Mouse (Mus musculus) hindbrain, embryonic 14.5 days (tissue): ENCODE results near the gene Nprl3. TPM values are rescaled to one million over a fixed set of nuclear protein-coding genes. Genes with fewer than 3 reads are reported as not detected.

Source experiments
- ATAC-seq: fragments of 200-750 bp; cut with Nextera tagmentation; 2 replicates; pipeline ENCODE4 v1.8.0; 2017; ENCODE audit warnings: moderate number of reproducible peaks, mild to moderate bottlenecking, moderate TSS enrichment, moderate library complexity; ENCODE audit not compliant: low FRiP score
- DNase-seq: peaks from one replicate; pipeline ENCODE4 v3.0.0-alpha.2; 2015; ENCODE audit warnings: low spot score
- H3K27ac ChIP-seq: fragments of 300-500 bp; sonication (generic); 2 replicates; pipeline ENCODE4 v1.5.1; 2014; ENCODE audit warnings: mild to moderate bottlenecking, moderate library complexity
- H3K27me3 ChIP-seq: fragments of 300-500 bp; sonication (generic); 2 replicates; pipeline ENCODE4 v1.6.1; 2014; ENCODE audit warnings: mild to moderate bottlenecking, low read length, mixed read lengths; ENCODE audit not compliant: control insufficient read depth, insufficient read depth
- H3K36me3 ChIP-seq: fragments of 300-500 bp; sonication (generic); replicated peaks from 2 replicates; pipeline ENCODE4 v1.6.1; 2014; ENCODE audit not compliant: control insufficient read depth, insufficient read depth
- H3K4me1 ChIP-seq: fragments of 300-500 bp; sonication (generic); replicated peaks from 2 replicates; pipeline ENCODE4 v1.6.1; 2014; ENCODE audit warnings: antibody characterized with exemption, low read length, mixed read lengths; ENCODE audit not compliant: control insufficient read depth, insufficient read depth
- H3K4me2 ChIP-seq: fragments of 300-500 bp; sonication (generic); replicated peaks from 2 replicates; pipeline ENCODE4 v1.6.1; 2014; ENCODE audit warnings: mild to moderate bottlenecking, moderate library complexity
- H3K4me3 ChIP-seq: fragments of 300-500 bp; sonication (generic); replicated peaks from 2 replicates; pipeline ENCODE4 v1.5.1; 2014; ENCODE audit warnings: mild to moderate bottlenecking, low read length
- H3K9ac ChIP-seq: fragments of 300-500 bp; sonication (generic); 2 replicates; pipeline ENCODE4 v1.6.1; 2014
- H3K9me3 ChIP-seq: fragments of 300-500 bp; sonication (generic); 2 replicates; pipeline ENCODE4 v1.6.1; 2016; ENCODE audit warnings: low read length; ENCODE audit not compliant: control insufficient read depth
- WGBS: fragments of 180-500 bp; shearing (Covaris S2); extraction: QIAGEN DNeasy Blood & Tissue Kit; methylation state at CpG from one replicate; pipeline ENCODE4 v1.1.7; 2014; 5-methylcytosine and 5-hydroxymethylcytosine counted together
- polyA plus RNA-seq: library from polyadenylated mRNA; unstranded; fragments of >200 nt; fragmentation: Nextera tagmentation; extraction: Ambion mirVana; gene quantifications from 2 replicates; pipeline ENCODE4 v1.2.1, GENCODE M21; 2014

Nprl3 gene
- polyA plus RNA-seq, 1 experiment from 2014 or later = 35.3 TPM

- Histone ChIP-seq H3K4me3 (no peak overlapping the region), H3K9me3 (no peaks in the 10 kb centered on the region), H3K27me3 (peaks cover 26% of the 10 kb centered on the region), H3K4me1 (peaks cover 34% of the 10 kb centered on the region), H3K4me2 (peak overlapping the region; percentile 99; the same call in 1 of the 2 replicates), H3K27ac (no peak overlapping the region), H3K36me3 (no peaks in the 10 kb centered on the region; the same call in 1 of the 2 replicates), H3K9ac (no peak overlapping the region)
- ATAC-seq (no peak), DNase-seq (no peak)
- WGBS = 70% methylated on average over 4 of the region's 4 CpGs
Observed at GRCm38 (mm10) chr11:32223297-32223967, 44.1 kb downstream of the Nprl3 start.

- Histone ChIP-seq H3K4me1 (peaks cover 33% of the 10 kb centered on the region), H3K36me3 (no peaks in the 10 kb centered on the region), H3K27ac (no peak overlapping the region), H3K27me3 (peaks cover 26% of the 10 kb centered on the region), H3K4me2 (peak overlapping the region; percentile 99), H3K9ac (peak overlapping the region; percentile 78), H3K4me3 (peak overlapping the region; percentile 66), H3K9me3 (no peaks in the 10 kb centered on the region)
- 6% methylated on average over 21 of the region's 21 CpGs for WGBS
- DNase-seq (peak; percentile 38), ATAC-seq (no peak)
Observed at GRCm38 (mm10) chr11:32222570-32223194, 44.8 kb downstream of the Nprl3 start.

GRCm38 (mm10) chr11:32221951-32222409 lies 45.5 kb downstream of the Nprl3 start, which contains the start of gene Rhbdf1:
Gene Rhbdf1, minus strand, starts transcription at chr11:32222300.
- H3K27ac ChIP-seq = peak within 1 kb of the TSS; percentile 78
- ATAC-seq (no peak), DNase-seq (peak; percentile 44)
- no peaks in the 10 kb centered on the region for H3K9me3 ChIP-seq
- H3K36me3 ChIP-seq = no peaks in the 10 kb centered on the region
- under 1% methylated on average over 46 of the region's 72 CpGs for WGBS
- peaks cover 26% of the 10 kb centered on the region for H3K4me1 ChIP-seq
- H3K27me3 ChIP-seq = peaks cover 26% of the 10 kb centered on the region
- H3K9ac ChIP-seq = peak within 1 kb of the TSS; percentile 78
- H3K4me2 ChIP-seq = peak within 1 kb of the TSS; percentile 99
- peak within 1 kb of the TSS; percentile 66 for H3K4me3 ChIP-seq

- Histone ChIP-seq H3K27me3 (peaks cover 26% of the 10 kb centered on the region), H3K4me3 (peak overlapping the region; percentile 66), H3K36me3 (no peaks in the 10 kb centered on the region), H3K9me3 (no peaks in the 10 kb centered on the region), H3K4me1 (peaks cover 20% of the 10 kb centered on the region), H3K4me2 (peak overlapping the region; percentile 99), H3K27ac (peak overlapping the region; percentile 78), H3K9ac (peak overlapping the region; percentile 78)
- DNase-seq (no peak), ATAC-seq (peak; percentile 43)
- 1% methylated on average over 38 of the region's 46 CpGs for WGBS
Observed at GRCm38 (mm10) chr11:32221225-32221950, 46.1 kb downstream of the Nprl3 start.

GRCm38 (mm10) chr11:32220607-32221224 lies 46.8 kb downstream of the Nprl3 start:
- H3K9me3 ChIP-seq = no peaks in the 10 kb centered on the region
- peaks cover 16% of the 10 kb centered on the region for H3K4me1 ChIP-seq
- 40% methylated on average over 10 of the region's 10 CpGs for WGBS
- peaks cover 26% of the 10 kb centered on the region for H3K27me3 ChIP-seq
- H3K36me3 ChIP-seq = no peaks in the 10 kb centered on the region
- H3K4me2 ChIP-seq = peak overlapping the region; percentile 99
- peak overlapping the region; percentile 66 for H3K4me3 ChIP-seq
- DNase-seq = no peak
- ATAC-seq = peak; percentile 21
- H3K27ac ChIP-seq = peak overlapping the region; percentile 78; the same call in 1 of the 2 replicates
- H3K9ac ChIP-seq = peak overlapping the region; percentile 78

GRCm38 (mm10) chr11:32219287-32219686 lies 48.2 kb downstream of the Nprl3 start:
- H3K4me3 ChIP-seq = no peak overlapping the region
- H3K27me3 ChIP-seq = peaks cover 26% of the 10 kb centered on the region
- H3K4me1 ChIP-seq = peaks cover 16% of the 10 kb centered on the region
- no peaks in the 10 kb centered on the region for H3K36me3 ChIP-seq
- H3K4me2 ChIP-seq = 0 out of 2 replicates have a peak overlapping the region, but pooled peaks have one; percentile 7
- DNase-seq (no peak), ATAC-seq (no peak)
- no peaks in the 10 kb centered on the region for H3K9me3 ChIP-seq
- 93% methylated on average over 10 of the region's 10 CpGs for WGBS
- no peak overlapping the region for H3K9ac ChIP-seq
- H3K27ac ChIP-seq = no peak overlapping the region

- DNase-seq (no peak), ATAC-seq (no peak)
- Histone ChIP-seq H3K4me1 (peaks cover 16% of the 10 kb centered on the region), H3K27ac (no peak overlapping the region), H3K36me3 (no peaks in the 10 kb centered on the region), H3K9ac (no peak overlapping the region), H3K9me3 (no peaks in the 10 kb centered on the region), H3K27me3 (peaks cover 19% of the 10 kb centered on the region), H3K4me2 (peak overlapping the region; percentile 6; the same call in 1 of the 2 replicates), H3K4me3 (no peak overlapping the region)
- 46% methylated on average over 6 of the region's 6 CpGs for whole genome bisulfite sequencing
Observed at GRCm38 (mm10) chr11:32218501-32219050, 48.9 kb downstream of the Nprl3 start.

- no peak overlapping the region for H3K9ac ChIP-seq
- DNase-seq (peak; percentile 86), ATAC-seq (no peak)
- no peak overlapping the region for H3K4me2 ChIP-seq
- H3K36me3 ChIP-seq = no peaks in the 10 kb centered on the region
- peaks cover 6% of the 10 kb centered on the region; the same call in 1 of the 2 replicates for H3K27me3 ChIP-seq
- 0 out of 2 replicates have a peak, but pooled peaks cover 8% of the 10 kb centered on the region for H3K4me1 ChIP-seq
- 21% methylated on average over 8 of the region's 8 CpGs for WGBS
- H3K27ac ChIP-seq = no peak overlapping the region
- H3K9me3 ChIP-seq = no peaks in the 10 kb centered on the region
- H3K4me3 ChIP-seq = no peak overlapping the region
Observed at GRCm38 (mm10) chr11:32216851-32217250, 50.7 kb downstream of the Nprl3 start.
